Mouse (Mus musculus) liver, embryonic 15.5 days (tissue): ENCODE measurements at regions not wholly inside any gene's neighbourhood (a gene's known extent, or its start where the extent isn't known, plus 50 kb on each side); places are given as distances from the start of the nearest gene placed in this dataset.
A peak's percentile ranks its signal among the peaks of the same experiment; 100 is the strongest.
"Not testable (repeated sequence)": the region's sequence is repeated elsewhere in the genome, so short reads cannot be mapped to it uniquely, and the experiment has no call there.

ENCODE experiments used
- ATAC-seq: fragments of 200-750 bp; cut with Nextera tagmentation; 2 replicates; pipeline ENCODE4 v1.8.0; 2017; ENCODE audit warnings: moderate number of reproducible peaks, mild to moderate bottlenecking, moderate library complexity; ENCODE audit not compliant: insufficient read depth
- H3K27ac ChIP-seq: fragments of 300-500 bp; sonication (generic); replicated peaks from 2 replicates; pipeline ENCODE4 v1.5.1; 2015; ENCODE audit warnings: mild to moderate bottlenecking, inconsistent platforms
- H3K27me3 ChIP-seq: fragments of 300-500 bp; sonication (generic); 2 replicates; pipeline ENCODE4 v1.6.1; 2015; ENCODE audit warnings: mild to moderate bottlenecking, inconsistent platforms
- H3K36me3 ChIP-seq: fragments of 300-500 bp; sonication (generic); replicated peaks from 2 replicates; pipeline ENCODE4 v1.6.1; 2015; ENCODE audit warnings: moderate library complexity, mild to moderate bottlenecking, inconsistent platforms
- H3K4me1 ChIP-seq: fragments of 300-500 bp; sonication (generic); replicated peaks from 2 replicates; pipeline ENCODE4 v1.6.1; 2015; ENCODE audit warnings: inconsistent platforms
- H3K4me2 ChIP-seq: fragments of 300-500 bp; sonication (generic); 2 replicates; pipeline ENCODE4 v1.6.1; 2015; ENCODE audit warnings: moderate library complexity, mild to moderate bottlenecking, inconsistent platforms
- H3K4me3 ChIP-seq: fragments of 300-500 bp; sonication (generic); replicated peaks from 2 replicates; pipeline ENCODE4 v1.5.1; 2015; ENCODE audit warnings: mild to moderate bottlenecking, inconsistent platforms
- H3K9ac ChIP-seq: fragments of 300-500 bp; sonication (generic); 2 replicates; pipeline ENCODE4 v1.6.1; 2015; ENCODE audit warnings: moderate library complexity, mild to moderate bottlenecking, inconsistent platforms
- H3K9me3 ChIP-seq: fragments of 300-500 bp; sonication (generic); replicated peaks from 2 replicates; pipeline ENCODE4 v1.6.1; 2016; ENCODE audit warnings: inconsistent platforms
- WGBS: fragments of 180-500 bp; shearing (Covaris S2); methylation state at CpG from one replicate; pipeline ENCODE4 v1.1.7; 2015; ENCODE audit warnings: mixed read lengths; ENCODE audit not compliant: insufficient replicate concordance; 5-methylcytosine and 5-hydroxymethylcytosine counted together

DNA sequence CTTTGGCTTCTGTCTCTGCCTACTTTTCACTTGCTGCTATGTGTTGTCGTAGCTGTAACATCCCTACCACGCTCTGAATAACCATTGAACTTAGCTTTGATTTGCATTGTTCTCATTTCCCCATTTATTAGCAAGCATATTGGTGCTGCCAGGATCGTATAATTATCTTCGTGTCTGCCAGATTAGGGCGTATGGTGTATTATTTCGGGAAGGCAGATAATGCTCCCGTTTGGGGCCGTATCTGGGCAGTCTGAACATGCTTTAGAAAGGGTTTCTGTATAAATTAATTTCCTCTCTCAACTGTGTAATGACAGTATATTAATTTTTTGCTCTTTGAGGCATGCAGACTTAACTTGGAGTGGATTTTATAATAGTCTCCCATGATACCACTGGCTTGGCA is 116.5 kb upstream of the Stt3b start:
- H3K27me3 ChIP-seq: no peaks in the 10 kb centered on the region
- H3K36me3 ChIP-seq: no peaks in the 10 kb centered on the region
- H3K4me1 ChIP-seq: no peaks in the 10 kb centered on the region
- H3K9me3 ChIP-seq: no peaks in the 10 kb centered on the region
- H3K4me2 ChIP-seq: no peak overlapping the region
- 70% methylated on average over 8 of the region's 8 CpGs for WGBS
- H3K27ac ChIP-seq: no peak overlapping the region
- H3K9ac ChIP-seq: no peak overlapping the region
- H3K4me3 ChIP-seq: no peak overlapping the region
- ATAC-seq: no peak

DNA sequence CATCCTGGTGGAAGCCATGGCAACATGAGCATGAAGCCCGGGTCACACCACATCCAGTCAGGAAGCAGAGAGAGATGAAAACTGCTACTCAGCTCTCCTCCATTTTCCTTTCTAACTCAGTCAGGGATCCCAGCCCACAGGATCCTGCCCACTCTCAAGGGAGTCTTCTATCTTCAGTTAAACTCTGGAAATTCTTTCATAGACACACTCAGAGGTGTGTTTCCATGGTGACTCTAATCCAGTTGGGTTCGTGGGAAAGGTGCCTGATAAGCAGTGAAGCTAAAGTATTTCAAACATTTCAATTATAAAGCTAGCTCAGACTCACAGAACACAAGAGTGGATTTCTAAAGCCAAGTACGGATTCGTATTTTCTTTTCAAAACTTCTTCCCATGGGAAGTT is 120.0 kb upstream of the Stt3b start:
- ATAC-seq: no peak
- H3K27ac ChIP-seq: no peak overlapping the region
- H3K27me3 ChIP-seq: no peaks in the 10 kb centered on the region
- no peaks in the 10 kb centered on the region for H3K4me1 ChIP-seq
- 60% methylated on average over 4 of the region's 4 CpGs for WGBS
- H3K36me3 ChIP-seq: no peaks in the 10 kb centered on the region
- no peak overlapping the region for H3K4me2 ChIP-seq
- no peak overlapping the region for H3K4me3 ChIP-seq
- H3K9ac ChIP-seq: no peak overlapping the region
- no peaks in the 10 kb centered on the region for H3K9me3 ChIP-seq

DNA sequence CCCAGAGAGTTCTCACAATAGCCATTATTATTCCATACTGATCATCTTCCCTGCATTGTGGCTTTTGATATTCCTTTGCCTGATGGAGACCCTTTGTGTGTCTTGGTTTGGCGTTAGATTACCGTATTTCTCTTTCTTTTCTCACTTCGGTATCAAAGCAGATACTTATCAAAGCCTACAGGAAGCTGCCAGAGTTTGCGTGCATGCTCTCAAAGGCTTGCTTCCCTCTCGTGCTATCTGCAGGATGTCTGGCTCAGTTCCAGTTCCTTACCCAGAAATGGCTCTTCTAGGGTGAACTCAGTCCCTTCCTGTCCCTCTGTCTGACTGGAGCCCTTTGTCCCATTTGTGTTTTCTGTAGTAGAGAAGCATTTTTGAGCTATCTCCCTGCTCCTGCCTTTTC is 124.5 kb upstream of the Stt3b start:
- H3K9me3 ChIP-seq: no peaks in the 10 kb centered on the region
- no peaks in the 10 kb centered on the region for H3K4me1 ChIP-seq
- H3K4me3 ChIP-seq: no peak overlapping the region
- no peaks in the 10 kb centered on the region for H3K27me3 ChIP-seq
- no peak overlapping the region for H3K9ac ChIP-seq
- H3K4me2 ChIP-seq: no peak overlapping the region
- WGBS: 7% methylated on average over 5 of the region's 5 CpGs
- H3K27ac ChIP-seq: no peak overlapping the region
- no peaks in the 10 kb centered on the region for H3K36me3 ChIP-seq
- no peak for ATAC-seq

DNA sequence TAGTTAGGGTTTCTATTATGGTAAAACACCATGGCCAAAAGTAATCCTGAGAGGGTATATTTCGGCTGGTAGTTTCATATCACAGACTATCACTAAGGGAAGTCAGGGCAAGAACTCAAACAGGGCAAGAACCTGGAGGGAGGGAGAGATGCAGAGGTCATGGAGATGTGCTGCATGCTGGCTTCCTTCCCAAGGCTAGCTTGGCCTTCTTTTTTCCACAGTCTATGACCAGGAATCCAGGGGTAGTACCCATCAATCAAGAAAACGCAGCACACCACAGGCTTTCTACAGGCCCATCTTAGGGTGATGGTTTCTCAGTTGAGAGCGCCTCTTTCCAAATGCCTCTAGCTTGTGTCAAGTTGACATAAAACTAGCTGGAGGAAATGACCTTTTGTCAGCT is 126.1 kb upstream of the Stt3b start:
- no peak overlapping the region for H3K27ac ChIP-seq
- no peak overlapping the region for H3K9ac ChIP-seq
- H3K27me3 ChIP-seq: no peaks in the 10 kb centered on the region
- no peak for ATAC-seq
- H3K4me2 ChIP-seq: no peak overlapping the region
- WGBS: 71% methylated on average over 3 of the region's 3 CpGs
- no peak overlapping the region for H3K4me3 ChIP-seq
- no peaks in the 10 kb centered on the region for H3K4me1 ChIP-seq
- no peaks in the 10 kb centered on the region for H3K9me3 ChIP-seq
- H3K36me3 ChIP-seq: no peaks in the 10 kb centered on the region

DNA sequence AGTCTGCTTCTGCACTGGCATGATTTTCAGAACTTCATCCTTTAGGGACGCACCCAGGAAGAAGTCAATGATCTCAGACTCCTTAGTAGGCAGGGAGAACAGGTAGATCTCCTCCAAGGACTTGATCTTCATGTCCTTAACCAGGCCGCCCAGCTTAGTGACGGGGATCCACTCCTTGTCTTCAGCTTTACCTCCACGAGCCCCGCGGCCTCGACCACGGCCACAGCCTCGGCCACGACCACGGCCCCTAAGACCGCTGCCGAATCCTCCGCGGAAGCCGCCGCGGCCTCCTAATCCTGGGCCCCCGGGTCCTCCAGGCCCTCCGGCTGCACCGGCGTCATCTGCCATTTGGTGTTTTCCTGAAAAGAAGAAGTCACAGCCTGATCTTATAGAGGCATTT is 128.0 kb upstream of the Stt3b start:
- WGBS: 85% methylated on average over 22 of the region's 22 CpGs
- not testable (repeated sequence) for H3K4me2 ChIP-seq, ATAC-seq

DNA sequence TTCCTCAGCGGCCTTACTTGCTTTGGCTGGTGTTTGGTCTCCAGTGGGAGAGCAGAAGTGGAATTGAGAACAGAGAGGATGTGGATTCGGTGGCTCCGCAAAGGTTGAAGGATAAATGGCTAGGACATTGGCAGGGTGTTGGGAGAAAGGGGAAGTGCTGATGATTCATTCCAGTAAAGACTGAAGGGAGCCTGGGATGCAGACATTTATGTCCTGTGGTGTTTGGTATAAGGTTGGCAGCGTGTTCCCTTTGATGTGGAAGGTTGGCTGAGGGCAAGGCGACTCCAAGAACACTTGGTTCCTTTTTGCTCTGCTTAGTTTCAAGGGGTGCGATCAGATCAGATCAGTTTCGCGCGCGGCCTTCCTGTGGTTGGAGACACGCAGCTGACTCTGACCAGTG is 136.5 kb upstream of the Stt3b start:
- no peaks in the 10 kb centered on the region for H3K27me3 ChIP-seq
- H3K4me2 ChIP-seq: no peak overlapping the region
- H3K36me3 ChIP-seq: no peaks in the 10 kb centered on the region
- H3K9ac ChIP-seq: no peak overlapping the region
- WGBS: 43% methylated on average over 11 of the region's 11 CpGs
- ATAC-seq: no peak
- H3K9me3 ChIP-seq: no peaks in the 10 kb centered on the region
- no peak overlapping the region for H3K4me3 ChIP-seq
- H3K27ac ChIP-seq: no peak overlapping the region
- no peaks in the 10 kb centered on the region for H3K4me1 ChIP-seq

More for the DNA sequence above, 128.0 kb upstream of the Stt3b start:
- not testable (repeated sequence) for H3K9me3 ChIP-seq, H3K27me3 ChIP-seq, H3K27ac ChIP-seq, H3K36me3 ChIP-seq, H3K4me1 ChIP-seq, H3K9ac ChIP-seq, H3K4me3 ChIP-seq

DNA sequence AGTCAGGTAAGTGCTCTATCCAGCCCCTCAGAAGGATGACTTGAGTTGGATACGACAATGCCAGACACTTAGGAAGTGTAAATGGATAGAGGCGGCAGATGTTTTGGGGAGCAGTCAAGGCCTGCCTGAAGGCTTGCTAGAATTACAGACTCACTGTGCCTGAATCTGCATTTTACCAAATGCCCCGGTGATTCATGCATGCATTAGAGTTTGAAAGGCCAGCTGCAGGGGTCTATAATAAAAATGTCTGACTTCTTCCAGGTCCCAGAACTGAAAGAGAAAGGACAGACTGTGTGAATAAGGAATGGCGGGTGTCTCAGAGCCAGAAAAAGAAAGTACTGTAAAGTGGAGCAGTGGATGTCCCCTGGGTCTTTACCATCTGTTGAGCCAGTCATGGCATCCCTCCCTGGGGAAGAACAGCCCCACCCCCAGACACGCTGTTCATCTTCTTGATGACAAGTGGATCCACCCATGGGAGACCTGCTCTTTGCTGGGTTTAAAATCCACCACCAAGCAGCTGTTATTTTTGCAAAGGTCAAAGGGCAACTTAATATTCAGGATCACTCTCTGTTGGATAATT is 140.6 kb upstream of the Stt3b start:
- Histone ChIP-seq H3K4me2 (no peak overlapping the region), H3K4me3 (no peak overlapping the region), H3K4me1 (0 out of 2 replicates have a peak, but pooled peaks cover 5% of the 10 kb centered on the region), H3K9ac (no peak overlapping the region), H3K27ac (no peak overlapping the region), H3K9me3 (no peaks in the 10 kb centered on the region), H3K36me3 (no peaks in the 10 kb centered on the region), H3K27me3 (no peaks in the 10 kb centered on the region)
- WGBS: 75% methylated on average over 5 of the region's 5 CpGs
- ATAC-seq: no peak

DNA sequence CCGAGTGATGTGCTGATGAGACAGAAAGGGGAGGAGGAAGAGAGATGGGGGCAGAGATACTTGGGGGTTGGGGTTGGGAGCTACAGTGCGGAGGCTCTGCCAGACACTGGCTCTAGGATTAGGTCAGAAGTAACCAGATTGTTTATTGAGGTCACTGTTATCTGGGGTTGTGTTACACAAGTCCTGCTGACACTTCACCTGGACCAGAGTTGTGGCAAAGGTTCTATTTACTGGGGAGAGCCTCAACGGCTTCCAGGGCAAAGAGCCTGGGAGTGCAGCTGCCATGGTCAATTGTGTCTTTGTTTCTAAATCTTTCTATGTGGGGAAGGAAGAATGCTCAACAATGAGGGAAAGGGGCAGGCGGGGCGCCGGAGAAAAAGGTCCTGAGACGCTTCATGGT is 144.6 kb upstream of the Stt3b start:
- peak; percentile 72 for ATAC-seq
- Histone ChIP-seq H3K4me1 (0 out of 2 replicates have a peak, but pooled peaks cover 8% of the 10 kb centered on the region), H3K27ac (peak overlapping the region; percentile 59), H3K9ac (no peak overlapping the region), H3K36me3 (no peaks in the 10 kb centered on the region), H3K9me3 (no peaks in the 10 kb centered on the region), H3K27me3 (no peaks in the 10 kb centered on the region), H3K4me2 (no peak overlapping the region), H3K4me3 (no peak overlapping the region)
- 65% methylated on average over 7 of the region's 7 CpGs for WGBS

DNA sequence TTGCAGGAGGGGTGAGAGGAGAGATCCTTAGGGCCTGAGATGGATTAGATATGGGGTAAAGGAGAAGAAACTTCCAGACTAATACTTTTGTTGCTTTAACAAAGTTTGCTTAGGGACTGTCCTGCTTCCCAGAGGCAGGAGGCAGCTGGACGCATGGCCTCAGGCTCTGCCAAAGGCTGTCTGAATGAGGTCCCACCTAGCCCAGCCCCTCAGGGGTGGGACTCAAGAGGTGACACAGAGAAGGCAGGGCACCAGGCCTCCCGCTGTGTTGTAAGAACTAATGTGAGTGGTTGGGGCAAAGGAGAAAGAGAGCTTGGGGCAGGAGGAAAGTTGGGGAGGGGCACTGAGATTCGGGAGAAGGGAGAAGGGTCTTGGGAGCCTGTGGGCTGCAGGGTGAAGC is 145.9 kb upstream of the Stt3b start:
- Histone ChIP-seq H3K27ac (0 out of 2 replicates have a peak overlapping the region, but pooled peaks have one; percentile 59), H3K4me1 (0 out of 2 replicates have a peak, but pooled peaks cover 8% of the 10 kb centered on the region), H3K9me3 (no peaks in the 10 kb centered on the region), H3K9ac (no peak overlapping the region), H3K27me3 (no peaks in the 10 kb centered on the region), H3K4me3 (no peak overlapping the region), H3K4me2 (no peak overlapping the region), H3K36me3 (no peaks in the 10 kb centered on the region)
- WGBS: 50% methylated on average over 3 of the region's 3 CpGs
- peak; percentile 62 for ATAC-seq

DNA sequence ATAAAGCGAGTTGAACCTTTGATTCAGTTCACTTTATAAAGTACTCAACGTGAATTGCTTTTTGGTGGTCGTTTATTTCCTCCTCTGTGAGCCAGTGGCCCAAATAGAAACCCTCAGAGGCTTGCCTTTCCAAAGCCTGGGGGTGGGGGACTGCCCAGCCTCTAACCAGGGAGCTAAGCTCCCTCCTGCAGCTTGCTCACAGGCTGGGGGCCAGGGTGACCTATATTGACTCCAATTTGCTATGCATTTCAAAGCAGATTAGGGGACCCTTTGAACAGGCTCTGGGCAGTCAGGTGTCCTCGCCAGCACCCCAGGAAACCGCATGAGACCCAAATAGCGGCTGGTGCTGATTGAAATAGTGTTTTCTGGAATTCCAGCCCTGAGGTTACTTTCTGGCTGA is 146.4 kb upstream of the Stt3b start:
- no peaks in the 10 kb centered on the region for H3K9me3 ChIP-seq
- ATAC-seq: no peak
- H3K27ac ChIP-seq: peak overlapping the region; percentile 19; the same call in 1 of the 2 replicates
- H3K4me2 ChIP-seq: no peak overlapping the region
- H3K4me3 ChIP-seq: no peak overlapping the region
- no peaks in the 10 kb centered on the region for H3K36me3 ChIP-seq
- no peak overlapping the region for H3K9ac ChIP-seq
- no peaks in the 10 kb centered on the region for H3K27me3 ChIP-seq
- 44% methylated on average over 6 of the region's 6 CpGs for WGBS
- H3K4me1 ChIP-seq: 0 out of 2 replicates have a peak, but pooled peaks cover 8% of the 10 kb centered on the region

DNA sequence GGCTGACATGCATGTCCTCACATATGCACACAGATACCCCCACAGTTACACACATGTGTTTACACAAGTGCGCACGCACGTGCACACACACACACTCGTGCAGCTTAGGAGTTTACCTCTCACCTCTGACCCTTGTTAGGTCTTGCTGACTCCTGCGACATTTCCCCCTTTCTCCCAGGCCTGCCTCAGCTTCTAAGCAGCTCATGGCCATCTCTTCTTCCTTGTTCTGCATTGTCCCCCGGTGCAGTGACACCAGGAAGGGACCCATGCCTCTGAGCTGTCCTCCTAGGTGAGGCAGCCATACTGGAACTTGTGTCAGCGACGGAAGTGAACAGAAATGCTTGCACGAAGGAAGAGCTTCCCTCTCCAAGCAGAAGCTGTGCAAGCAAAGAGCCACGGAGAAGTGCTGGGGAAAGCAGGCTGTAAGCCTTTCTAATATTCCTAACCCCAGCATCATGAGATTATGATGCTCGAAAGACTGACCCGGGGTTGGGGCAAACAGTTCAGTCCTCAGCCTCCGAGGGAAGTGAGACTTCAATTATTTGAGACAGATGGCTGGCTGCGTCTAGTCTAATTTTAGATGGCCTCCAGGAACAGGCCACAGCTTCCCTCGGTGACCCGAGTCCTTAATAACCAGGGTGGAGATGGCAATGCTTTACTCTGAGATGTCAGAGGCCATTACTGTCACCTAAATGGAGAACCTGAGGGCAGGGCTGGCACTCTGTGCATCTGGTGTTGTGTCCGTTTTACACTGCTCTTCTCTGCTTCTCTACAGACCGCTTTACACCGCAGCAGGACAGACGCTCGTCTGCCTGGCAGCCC is 147.9 kb upstream of the Stt3b start:
- Histone ChIP-seq H3K4me2 (no peak overlapping the region), H3K4me3 (no peak overlapping the region), H3K27me3 (no peaks in the 10 kb centered on the region), H3K9ac (no peak overlapping the region), H3K36me3 (no peaks in the 10 kb centered on the region), H3K4me1 (0 out of 2 replicates have a peak, but pooled peaks cover 8% of the 10 kb centered on the region), H3K9me3 (no peaks in the 10 kb centered on the region), H3K27ac (no peak overlapping the region)
- ATAC-seq: no peak
- 63% methylated on average over 21 of the region's 21 CpGs for WGBS
